23 mouse cellular contexts compared by ENCODE assay signal in the genomic region with DNA sequence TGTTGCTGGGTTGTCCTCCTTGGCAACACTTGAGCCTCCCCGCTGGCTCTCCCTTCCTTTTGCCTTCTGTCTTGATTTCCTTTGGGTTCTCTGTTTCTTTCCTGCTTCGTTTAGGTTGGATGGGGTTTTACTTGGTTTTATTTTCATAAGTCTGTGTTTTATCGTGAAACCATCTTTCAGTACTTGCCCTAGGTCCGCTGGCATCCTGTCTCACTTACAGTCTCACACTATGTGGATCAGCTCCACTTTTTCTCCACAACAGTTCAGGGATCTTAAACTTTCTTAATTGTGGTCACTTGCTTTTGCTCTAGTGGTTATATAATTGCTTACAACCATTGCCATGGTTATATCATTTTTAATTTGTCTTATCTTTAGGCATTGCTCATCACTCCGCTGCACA.
"Had no signal": no experiment of that assay in that cellular context is flagged by ENCODE, and none has a peak within 500 bp of the region (broad histone marks: within the 10 kb centered on the region; RNA-seq: fewer than 3 reads in every experiment).

No protein-coding gene starts in this region.

- H3K36me3 ChIP-seq: heart, embryonic 13.5 days; heart, embryonic 15.5 days; hindbrain, embryonic 13.5 days; hindbrain, embryonic 15.5 days; kidney, embryonic 15.5 days; limb, embryonic 13.5 days; limb, embryonic 15.5 days; liver, embryonic 12.5 days had no signal

- DNase-seq: gastrocnemius, postnatal 14 days; gastrocnemius, postnatal 36 days; heart, postnatal 14 days; heart, postnatal 36 days; kidney, adult 11 months; kidney, adult 2 months; kidney, adult 9 months; kidney, postnatal 14 days; kidney, postnatal 36 days; layer of hippocampus, adult 9-11 months; layer of hippocampus, postnatal 36 days; left cerebral cortex, postnatal 4 days had no signal

- H3K4me3 ChIP-seq: heart, embryonic 13.5 days; heart, embryonic 15.5 days; hindbrain, embryonic 13.5 days; hindbrain, embryonic 15.5 days; kidney, embryonic 15.5 days; limb, embryonic 13.5 days; limb, embryonic 15.5 days; liver, embryonic 12.5 days had no signal

- H3K9me3 ChIP-seq: heart, embryonic 13.5 days; heart, embryonic 15.5 days; hindbrain, embryonic 13.5 days; hindbrain, embryonic 15.5 days; kidney, embryonic 15.5 days; limb, embryonic 13.5 days; limb, embryonic 15.5 days; liver, embryonic 12.5 days had no signal

- H3K27ac ChIP-seq: heart, embryonic 13.5 days; heart, embryonic 15.5 days; hindbrain, embryonic 13.5 days; hindbrain, embryonic 15.5 days; hindbrain, postnatal 0 days; kidney, embryonic 15.5 days; kidney, postnatal 0 days; limb, embryonic 13.5 days; limb, embryonic 15.5 days; liver, embryonic 12.5 days had no signal

- H3K27me3 ChIP-seq: heart, embryonic 13.5 days; heart, embryonic 15.5 days; hindbrain, embryonic 13.5 days; hindbrain, embryonic 15.5 days; kidney, embryonic 15.5 days; limb, embryonic 13.5 days; limb, embryonic 15.5 days; liver, embryonic 12.5 days had no signal

- ATAC-seq: hindbrain, postnatal 0 days; intestine, embryonic 16.5 days; liver, embryonic 12.5 days had no signal

- H3K4me2 ChIP-seq: heart, embryonic 13.5 days; heart, embryonic 15.5 days; hindbrain, embryonic 13.5 days; hindbrain, embryonic 15.5 days; kidney, embryonic 15.5 days; limb, embryonic 13.5 days; limb, embryonic 15.5 days; liver, embryonic 12.5 days had no signal

- H3K9ac ChIP-seq: heart, embryonic 13.5 days; heart, embryonic 15.5 days; hindbrain, embryonic 13.5 days; hindbrain, embryonic 15.5 days; kidney, embryonic 15.5 days; limb, embryonic 13.5 days; limb, embryonic 15.5 days; liver, embryonic 12.5 days had no signal
